Mouse (Mus musculus): ENCODE results near the gene Scube2.
A peak's percentile ranks its signal among the peaks of the same experiment; 100 is the strongest.

The Scube2 gene

DNA sequence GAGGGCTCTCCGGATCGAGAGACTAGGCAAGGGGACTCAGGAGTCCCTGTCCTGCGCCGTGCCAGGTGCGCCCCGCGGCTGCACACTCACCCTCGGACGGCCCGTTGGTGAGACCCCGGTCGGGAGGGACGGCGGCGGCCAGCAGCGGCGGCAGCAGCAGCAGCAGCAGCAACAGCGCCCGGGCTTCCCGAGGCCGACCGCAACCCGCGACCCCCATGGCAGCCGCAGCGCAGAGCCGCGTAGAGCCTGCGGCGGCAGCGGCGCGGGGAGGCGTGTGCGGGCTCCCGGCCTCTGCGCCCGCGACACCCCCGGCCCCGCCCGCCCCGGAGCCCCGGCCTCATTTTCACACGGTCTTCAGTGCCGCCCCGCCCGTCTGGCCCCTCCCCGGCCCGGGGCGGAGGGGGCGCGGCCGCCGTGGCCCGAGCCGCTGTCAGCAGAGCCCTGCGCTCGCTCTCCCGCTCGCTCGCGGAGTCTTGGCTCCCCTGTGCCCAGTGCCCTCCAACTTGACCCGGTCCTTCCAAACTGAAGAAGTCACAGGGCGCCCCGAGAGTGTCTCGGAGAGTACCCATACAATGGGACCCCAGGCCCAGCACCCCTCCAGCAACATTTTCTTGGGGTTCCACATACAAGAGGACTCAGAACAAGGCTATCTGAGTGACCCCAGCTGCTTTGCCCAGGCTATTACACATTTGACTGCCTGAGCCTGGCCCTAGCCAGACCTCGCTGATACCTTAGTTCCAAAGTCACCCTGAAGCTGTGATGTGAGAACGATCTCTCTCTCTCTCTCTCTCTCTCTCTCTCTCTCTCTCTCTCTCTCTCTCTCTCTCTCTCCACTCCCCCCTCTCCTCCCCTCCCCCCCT is at the start of gene Scube2:
TSS of gene Scube2 (minus strand) at position 310 of the 860 bp plus-strand sequence.
- DNase-seq = no peak

- no peak for DNase-seq
These were observed 40.7 kb upstream of the Scube2 start for GRCm38 (mm10) chr7:109906165-109906564.

DNA sequence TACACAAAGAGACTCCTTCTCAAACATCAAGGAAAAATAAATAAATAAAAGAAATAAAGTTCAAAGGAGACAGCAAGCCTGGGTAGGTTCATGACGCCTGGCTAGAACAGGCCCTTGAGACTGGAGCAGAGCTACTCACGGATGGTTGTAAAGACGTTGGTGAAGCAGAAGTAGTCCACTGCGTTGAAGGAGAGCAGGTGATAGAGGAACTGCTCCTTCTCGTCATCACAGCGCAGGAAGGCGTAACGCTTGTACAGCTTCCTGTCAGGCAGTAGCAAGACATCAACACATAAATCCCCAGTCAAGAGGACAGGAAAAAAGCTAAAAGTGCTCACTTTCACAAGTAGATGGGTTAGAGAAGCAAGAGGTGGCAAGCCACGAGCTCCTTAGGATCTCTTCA is 35.4 kb upstream of the Scube2 start:
- no peak for DNase-seq

DNA sequence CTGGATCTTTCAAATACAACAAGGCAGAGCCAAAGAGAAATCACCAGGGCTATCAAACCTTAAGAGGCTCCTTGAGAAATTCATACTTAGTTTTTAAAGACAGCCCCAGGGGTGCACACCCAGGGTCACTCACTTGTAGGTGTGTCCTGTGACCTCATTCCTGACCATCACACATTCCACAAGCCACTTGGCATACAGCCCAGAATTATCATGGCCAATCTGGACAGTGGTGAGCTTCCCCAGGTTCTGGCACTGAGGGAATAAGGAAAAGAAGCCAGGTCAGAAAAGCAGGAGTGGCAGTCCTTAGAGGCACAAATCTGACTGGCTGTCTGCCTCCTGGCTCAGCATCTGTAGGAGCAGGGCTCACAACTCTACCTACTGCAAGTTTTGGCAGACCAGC is 33.4 kb upstream of the Scube2 start:
- peak; percentile 90 for DNase-seq

DNA sequence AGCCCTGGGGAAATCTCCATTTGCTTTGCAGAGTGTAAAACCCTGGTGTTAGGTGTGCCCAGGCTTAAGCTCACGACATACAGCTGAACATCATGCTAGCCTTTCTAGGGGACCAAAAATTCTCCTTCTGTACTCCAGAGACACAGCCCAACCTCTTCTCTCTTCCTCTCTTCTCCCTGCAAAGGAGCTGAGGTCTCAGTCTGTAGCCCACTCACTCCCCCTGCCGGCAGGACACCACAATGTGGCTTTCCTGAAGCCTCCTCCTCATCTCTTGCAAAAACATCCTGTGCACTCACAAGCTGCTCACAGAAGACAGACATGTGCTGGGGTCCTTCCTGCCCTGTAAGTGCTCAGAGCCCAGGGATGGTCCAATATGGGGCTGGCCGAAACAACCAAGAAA is 27.1 kb upstream of the Scube2 start:
- DNase-seq = peak; percentile 94

DNA sequence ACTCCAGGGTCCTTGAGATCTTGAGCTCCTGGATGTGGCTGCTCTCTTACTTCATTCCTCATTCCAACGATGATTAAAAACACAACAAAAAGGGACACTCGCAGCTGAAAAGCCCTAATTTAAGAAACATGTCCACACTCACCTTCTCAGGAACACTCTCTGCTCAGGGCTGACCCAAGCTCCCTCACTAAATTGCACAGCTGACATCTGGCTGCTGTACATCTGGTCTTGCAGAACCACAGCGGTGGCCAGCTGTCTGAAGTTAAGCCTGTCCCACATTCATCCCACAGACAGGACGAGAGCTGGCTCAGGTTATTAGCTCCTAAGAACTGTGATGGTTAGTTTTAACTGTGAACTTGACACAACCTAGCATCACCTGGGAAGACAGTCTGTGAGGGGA is 26.3 kb upstream of the Scube2 start:
- DNase-seq = peak; percentile 93

GRCm38 (mm10) chr7:109890256-109890655 is 24.8 kb upstream of the Scube2 start:
- DNase-seq = no peak

- no peak for DNase-seq
These were observed 23.8 kb upstream of the Scube2 start for GRCm38 (mm10) chr7:109889300-109889699.

- no peak for DNase-seq
These were observed 20.8 kb upstream of the Scube2 start for GRCm38 (mm10) chr7:109886249-109886648.

DNA sequence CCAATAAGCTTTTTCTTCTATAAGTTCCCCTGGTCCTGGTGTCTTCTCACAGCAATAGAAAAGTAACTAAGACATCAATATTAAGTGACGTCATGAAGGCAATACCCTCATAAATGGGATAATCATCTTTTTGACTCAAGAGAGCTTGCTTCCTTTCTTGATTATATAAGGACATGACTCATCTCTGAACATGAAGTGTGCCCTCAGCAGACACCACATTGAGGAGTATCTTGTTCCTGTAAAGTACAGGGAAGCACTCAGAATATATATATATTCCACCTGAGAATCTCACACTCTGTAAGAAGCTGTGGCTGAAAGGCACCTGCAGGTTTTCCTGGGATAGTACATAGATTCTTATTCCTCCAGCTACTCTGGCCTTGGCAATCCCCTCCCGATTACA is 17.1 kb upstream of the Scube2 start:
- DNase-seq = no peak

DNA sequence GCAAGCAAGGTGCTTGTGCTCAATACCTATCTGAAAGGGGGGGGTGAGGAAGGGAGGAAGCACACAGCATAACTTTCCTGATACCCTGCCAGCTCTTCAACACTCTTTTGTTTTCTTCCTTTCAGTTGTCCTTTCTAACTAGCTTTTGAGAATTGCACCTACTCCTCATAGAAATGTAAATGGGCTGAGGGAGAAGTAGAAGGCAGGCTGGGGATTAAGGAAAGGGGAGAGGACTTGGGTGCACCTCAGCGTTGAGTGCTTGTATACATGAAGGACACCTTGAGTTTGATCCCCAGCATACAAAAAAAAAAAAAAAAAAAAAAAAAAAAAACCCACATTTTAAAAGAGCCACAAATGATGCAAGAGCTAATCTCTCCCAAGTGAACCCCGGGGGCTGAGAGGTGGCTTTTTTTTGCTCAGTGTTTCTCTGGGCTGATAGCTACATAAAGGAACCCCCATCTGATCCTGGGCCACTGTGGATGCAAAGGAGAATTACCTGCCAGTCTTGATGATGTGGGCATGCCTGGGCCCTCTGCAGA is 16.2 kb upstream of the Scube2 start:
- DNase-seq = no peak

GRCm38 (mm10) chr7:109879158-109879557 is 13.7 kb upstream of the Scube2 start:
- DNase-seq = no peak

DNA sequence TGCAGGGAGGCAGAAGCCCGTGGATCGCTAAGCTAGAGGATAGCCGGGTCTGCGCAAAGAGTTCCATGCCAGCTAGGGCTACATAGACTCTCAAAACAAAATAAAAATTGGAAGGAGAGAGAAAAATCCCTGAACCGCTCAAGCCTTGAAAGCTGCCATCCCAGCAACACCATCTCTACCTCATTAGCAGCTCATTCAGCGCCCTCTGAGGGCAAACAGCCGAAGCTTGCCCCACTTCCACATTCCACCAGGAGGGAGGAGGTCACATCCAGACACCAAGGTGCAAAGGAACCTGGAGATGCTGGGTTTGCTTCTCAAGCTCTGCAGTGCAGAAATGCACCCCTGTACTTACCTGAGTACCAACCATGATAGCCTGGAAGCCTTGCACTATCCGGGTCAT is 10.6 kb upstream of the Scube2 start:
- DNase-seq = no peak

DNA sequence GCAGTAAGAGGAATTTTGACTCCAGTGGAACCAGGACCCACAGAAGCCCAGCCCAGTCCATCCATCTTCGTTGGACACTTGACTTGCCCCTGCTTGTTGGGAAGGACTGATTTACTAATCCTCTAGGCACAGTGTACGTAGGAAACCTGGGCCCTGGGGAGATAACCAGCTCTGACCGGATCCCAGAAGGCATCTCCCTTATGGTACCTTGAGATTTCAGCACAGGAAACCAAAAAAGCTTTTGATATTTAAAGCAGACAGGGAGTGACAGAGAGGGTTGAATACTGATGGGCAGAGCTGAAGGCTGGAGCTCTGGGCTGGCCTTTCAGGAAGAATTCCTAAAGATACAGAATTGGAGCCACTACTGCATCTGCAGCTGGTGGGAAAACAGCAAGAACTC is 10.1 kb upstream of the Scube2 start:
- DNase-seq = no peak

DNA sequence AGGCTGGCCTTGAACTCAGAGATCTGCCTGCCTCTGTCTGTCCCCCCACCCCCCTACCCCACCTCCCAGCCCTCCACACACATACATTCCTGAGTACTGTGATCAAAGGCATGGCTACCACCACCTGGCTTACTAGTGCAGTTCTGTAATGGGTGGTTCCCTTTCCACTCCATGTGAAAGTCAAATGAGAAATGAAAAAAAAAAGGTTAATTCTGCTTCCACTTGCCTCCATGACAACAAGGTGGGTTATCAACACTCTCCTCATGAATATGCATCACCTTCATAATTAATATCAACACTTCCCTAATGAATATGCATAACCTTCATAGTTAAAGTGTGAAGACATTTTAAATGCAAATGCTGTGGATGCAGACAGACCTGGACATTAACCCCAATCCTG is 9.6 kb upstream of the Scube2 start:
- DNase-seq = no peak

GRCm38 (mm10) chr7:109873170-109873569 is 7.7 kb upstream of the Scube2 start:
- no peak for DNase-seq

- no peak for DNase-seq
These were observed 5.8 kb upstream of the Scube2 start for GRCm38 (mm10) chr7:109871232-109871631.

- DNase-seq = no peak
These were observed 3.0 kb upstream of the Scube2 start for GRCm38 (mm10) chr7:109868498-109868897.

- no peak for DNase-seq
These were observed 1.2 kb upstream of the Scube2 start for GRCm38 (mm10) chr7:109866643-109867042.

DNA sequence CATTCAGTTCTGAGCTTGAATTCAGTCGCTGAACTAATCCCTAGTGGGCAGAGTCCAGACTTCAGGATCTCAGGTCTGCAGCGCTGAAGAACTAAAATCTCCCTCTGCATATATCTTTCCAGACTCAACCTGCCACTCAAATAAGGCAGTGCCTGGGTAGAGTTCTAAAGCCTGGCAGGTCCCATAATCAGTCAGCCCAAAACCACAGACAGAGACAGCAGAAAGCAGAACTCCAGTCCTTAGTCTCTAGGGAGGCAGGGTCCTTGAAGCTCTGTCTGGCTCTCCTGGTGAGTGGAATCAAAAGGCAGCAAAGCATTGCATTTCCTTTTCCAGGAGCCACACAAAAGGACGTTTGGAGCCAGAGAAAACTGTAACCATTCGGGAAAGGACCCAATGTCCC is 1.9 kb downstream of the Scube2 start:
- DNase-seq = no peak

DNA sequence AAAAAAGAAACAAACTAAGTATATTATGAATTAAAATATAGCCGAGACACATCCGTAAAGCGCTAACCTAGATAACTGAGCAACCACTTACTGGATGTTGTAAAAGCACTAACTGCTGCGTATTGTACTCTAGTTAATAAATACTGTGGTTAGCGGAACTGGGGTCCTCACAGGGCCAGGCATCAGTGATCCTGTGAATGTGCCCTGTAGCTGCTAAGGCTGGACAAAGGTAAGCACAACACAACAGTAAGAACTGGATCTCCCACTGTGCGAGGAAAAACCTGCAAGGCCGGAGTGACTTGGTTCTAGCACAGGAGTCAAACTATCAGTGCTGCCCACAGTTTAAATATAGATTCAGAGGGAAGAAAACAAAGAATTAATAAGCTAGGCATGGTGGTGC is 5.3 kb downstream of the Scube2 start:
- no peak for DNase-seq

- DNase-seq = no peak
These were observed 6.1 kb downstream of the Scube2 start for GRCm38 (mm10) chr7:109859354-109859753.

DNA sequence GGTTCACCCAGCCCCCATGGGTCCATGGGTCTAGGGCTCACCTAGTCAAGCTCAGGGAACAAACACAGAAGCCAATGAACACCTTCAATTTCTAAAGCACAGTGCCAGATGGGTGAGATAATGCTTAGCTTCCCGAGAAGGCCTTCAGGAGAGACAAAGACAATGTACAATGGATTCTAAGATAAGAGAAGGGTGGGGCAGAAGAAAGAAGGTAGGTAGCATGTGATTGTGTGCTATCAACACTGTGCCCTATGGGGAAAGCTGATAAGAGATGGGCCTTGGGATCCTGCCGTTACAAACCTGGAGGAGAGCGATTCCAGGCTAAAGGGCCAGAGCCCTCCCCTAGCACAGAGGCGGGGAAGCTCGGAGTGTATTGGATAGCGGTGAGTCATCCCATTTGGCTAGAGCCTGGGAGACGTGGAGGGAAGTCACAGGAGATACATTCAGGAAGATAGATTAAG is 12.7 kb downstream of the Scube2 start:
- no peak for DNase-seq

GRCm38 (mm10) chr7:109852017-109852416 is 13.5 kb downstream of the Scube2 start:
- no peak for DNase-seq

DNA sequence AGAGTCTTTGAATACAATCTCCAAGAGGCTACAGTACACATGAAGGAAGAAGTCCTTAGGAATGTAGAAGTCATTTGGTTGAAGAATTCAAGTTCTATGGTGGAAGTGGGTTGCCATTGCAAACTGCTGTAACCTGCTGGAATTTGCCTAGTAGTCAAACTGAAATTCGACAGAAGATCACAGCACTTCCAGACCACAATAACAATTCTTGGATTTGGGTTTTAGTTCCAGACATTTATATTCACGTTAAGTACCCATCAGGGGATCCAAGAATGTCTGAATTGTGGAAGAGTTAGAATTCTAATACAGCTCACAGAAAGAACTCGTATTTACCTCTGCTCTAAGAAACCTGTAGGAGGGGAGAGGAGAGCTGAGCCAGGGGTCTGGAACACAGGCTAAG is 14.9 kb downstream of the Scube2 start:
- no peak for DNase-seq

Data from heart, adult 11 months (tissue).